Mouse (Mus musculus) hematopoietic stem cell, adult 5-6 weeks (primary cell): ENCODE measurements around the gene Usp31. TPM values are rescaled to one million over a fixed set of nuclear protein-coding genes. Genes with fewer than 3 reads are reported as not detected.

ENCODE experiments used
- total RNA-seq: library from RNA; stranded (forward); fragments of 172-1452, 232-1000 nt; gene quantifications from 2 replicates; pipeline ENCODE4 v1.2.3, GENCODE M21; 2017

The Usp31 gene
- total RNA-seq, 1 experiment from 2014 or later = 8.3 TPM

Other genes with a start within 250 kb of the Usp31 start
- not detected in 2 replicates for gene Scnn1g, start 27.2 kb upstream of the Usp31 start, total RNA-seq
- gene Scnn1b, start 157.8 kb upstream of the Usp31 start, total RNA-seq = not detected in 2 replicates